Mouse (Mus musculus) gastrocnemius, postnatal 10 days (tissue): Measurements from ENCODE around the gene Nckap5. TPM values are rescaled to one million over a fixed set of nuclear protein-coding genes. Genes with fewer than 3 reads are reported as not detected.

Experiments used
- DNase-seq: peaks from one replicate; pipeline ENCODE4 v3.0.0; 2021; ENCODE audit warnings: mixed read lengths
- total RNA-seq, 2 experiments: library from RNA; stranded (reverse); gene quantifications; 2 replicates each; pipeline ENCODE4 v1.2.3; 2021

The Nckap5 gene
- total RNA-seq, 2 experiments from 2014 or later: 2.5 to 3.9 TPM

DNA sequence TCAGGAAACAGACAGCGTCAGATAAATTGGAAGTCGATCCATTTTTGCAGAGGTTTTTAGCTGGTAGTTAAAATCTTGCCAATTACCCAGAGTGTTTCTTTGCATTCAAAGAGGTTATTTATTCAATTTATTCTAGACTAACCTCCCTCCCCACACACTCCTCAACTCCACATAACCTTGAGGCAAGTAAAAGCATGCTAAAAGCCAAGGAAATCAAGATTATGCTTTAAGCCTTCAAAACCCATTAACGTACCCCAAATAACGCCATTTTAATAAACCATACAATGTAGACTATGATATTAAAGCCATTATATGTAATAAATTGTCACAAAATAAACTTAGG, 129.7 kb downstream of the Nckap5 start:
- DNase-seq: no peak

DNA sequence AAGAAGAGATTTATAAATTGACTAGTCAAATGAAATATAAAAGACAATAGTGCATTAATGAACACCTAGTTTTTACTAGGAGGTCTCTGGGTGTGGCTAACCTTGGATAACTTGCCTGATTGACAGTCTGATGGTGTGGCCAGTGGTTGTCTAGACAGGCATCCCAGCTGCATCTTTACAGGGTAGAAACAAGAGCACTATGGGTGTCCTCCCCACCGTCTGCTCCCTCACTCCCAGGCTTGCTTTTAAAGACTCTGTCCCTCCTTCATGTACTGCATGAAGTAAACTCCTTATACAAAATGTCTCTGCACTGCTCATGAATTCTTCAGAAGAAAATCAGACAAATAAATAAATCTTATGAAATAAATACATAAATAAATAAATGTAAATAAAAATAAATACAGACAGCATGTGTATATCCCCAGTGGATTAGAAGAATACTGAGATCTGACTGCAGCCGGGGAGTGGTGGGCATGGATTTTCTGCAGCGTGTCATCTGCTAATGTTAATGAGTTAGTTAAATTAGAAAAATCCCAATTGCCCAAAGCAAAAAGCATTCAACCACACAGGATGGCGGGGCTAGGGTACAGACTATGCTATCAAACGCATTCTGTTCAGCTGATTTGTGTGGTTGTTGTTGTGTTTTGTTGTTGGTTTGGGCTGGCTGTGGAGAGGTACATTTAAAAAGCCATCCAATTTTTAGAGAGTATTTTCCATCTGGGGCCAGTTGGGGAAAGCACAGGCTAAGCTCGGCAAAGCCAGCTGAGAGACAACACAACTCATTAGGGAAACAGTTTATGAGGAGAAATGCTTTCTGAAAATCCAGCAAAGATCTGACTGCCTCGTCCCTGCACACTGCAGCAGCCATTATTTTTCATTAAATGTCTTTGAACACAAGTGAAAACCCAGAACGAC, 130.3 kb downstream of the Nckap5 start:
- no peak for DNase-seq

DNA sequence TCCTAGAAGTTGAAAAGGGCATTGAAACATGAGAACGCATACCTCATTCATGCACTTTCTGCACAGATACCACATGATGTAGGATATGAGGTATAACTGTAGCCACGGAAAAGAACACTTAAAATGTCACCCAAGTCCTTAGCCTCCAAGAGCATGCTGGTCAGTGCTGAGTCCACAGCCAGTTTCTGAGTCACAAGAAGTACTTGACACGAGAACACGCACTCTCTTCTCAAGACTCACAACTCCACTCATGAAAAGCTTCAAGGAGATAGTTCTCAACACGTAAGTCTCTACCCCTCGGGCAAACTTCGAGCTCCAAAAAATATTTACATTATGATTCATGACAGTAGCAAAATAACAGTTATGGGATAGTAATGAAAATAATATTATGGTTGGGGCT, 137.0 kb downstream of the Nckap5 start:
- DNase-seq: no peak

DNA sequence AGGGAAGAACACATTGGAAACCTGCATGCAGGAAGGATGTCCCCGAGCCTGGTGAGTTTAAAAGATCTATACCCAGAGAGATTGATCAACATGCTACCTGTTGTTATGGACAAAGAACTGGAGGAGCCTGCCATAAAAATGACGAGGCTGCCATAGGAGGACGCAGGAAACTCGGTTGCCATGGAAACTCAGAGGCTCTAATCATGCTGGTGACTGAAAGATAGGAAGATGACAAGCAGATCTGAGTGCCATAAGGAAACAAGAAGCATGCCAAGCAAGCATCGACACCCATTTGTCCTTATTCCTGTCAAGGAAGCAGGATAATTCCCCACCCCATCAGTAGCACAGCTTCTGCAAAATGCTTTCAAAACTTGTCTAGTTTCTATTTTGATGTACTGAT, 142.0 kb downstream of the Nckap5 start:
- DNase-seq: no peak

DNA sequence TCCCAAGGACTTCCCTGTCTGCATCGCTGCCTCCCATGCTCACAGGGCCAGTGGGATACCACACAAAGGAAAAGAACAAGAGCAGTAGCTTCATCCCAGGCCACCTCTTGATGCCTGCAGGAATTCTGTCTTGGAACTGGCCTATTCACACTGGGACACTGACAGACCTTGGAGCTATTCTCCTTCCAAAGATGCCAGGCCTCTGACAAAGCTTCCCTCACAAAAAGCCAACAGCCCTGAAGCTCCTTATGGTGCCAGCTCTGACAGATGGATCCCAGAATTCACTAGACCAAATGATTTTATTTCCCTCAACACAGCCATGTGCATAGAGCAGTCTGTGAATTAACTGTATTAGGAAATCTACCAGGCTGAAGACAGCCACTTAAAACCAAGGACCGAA, 143.9 kb downstream of the Nckap5 start:
- DNase-seq: no peak

DNA sequence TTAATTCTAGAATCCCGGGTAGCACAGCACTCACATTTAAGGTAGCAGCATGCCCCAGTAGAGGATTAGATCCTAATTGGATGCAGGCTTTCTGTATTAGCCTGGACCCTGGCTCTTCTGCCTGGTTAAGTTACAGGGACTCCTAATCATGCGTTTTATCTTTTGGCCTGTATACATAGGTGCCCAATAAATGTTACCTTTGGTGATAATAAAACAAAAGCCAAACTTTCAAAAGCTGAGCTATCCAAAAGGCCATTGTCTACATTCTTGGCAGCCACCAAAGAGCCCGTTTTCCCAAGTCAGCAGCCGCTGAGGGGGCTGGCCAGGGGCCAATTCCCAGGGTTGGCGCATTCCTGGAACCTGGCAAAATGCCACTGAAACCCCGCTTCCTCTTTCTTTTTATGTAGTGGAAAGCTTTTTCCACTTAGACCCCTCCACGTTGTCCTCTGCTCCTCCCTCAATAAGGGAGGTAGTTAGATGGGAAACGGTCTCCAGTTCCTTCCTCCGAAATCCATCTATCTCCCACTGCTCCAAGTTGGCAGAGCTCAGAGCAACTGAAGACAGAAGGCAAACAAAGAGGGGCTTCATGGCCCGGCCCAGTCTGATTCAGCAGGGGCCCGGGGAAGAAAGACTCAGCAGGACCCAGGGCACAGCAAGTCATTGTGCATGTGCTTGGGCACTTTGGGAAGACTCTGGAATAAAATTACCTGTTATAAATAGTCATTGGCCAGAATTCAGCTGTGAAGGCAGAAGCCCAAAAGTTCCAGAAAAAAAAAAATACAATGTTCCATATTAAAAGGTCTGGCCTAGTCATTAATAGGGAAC, 146.8 kb downstream of the Nckap5 start:
- DNase-seq: peak; percentile 64

DNA sequence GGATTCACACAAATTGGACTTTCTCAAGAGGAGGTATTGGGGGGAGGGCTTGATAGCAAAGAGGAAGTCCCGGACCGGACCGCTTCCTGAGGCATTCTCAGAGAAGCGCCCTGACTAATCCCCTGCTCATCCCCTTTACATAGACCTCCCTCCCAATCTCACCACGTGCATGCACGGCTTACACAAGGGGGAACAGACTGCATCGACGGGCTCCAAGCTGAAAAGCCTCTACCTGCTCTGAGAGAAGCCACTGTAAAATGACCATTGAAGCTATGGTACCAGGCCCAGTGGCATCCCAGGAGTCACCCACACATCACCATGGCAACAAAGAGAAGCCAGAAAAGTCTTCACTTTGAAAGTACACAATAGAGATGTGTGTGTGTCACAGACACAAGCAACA, 148.8 kb downstream of the Nckap5 start:
- DNase-seq: no peak

DNA sequence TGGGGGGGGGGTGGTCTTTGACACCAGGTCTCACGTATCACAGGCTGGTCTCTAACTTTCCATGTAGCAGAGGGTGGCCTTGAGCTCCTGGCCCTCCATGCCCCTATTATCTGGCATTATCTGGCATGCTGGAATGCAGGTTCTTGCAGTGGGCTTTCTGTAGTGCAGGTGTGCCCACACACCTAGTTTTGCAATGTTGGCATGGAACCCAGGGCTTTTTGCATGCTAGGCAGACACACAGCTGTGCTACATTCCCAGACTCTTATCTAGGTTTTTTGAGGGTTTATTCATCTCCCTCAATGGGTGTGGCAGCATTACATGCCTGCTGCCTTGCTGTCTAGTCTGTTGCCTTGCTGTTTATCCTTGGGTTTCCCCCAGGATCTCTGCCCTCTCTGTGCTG, 151.3 kb downstream of the Nckap5 start:
- DNase-seq: no peak

DNA sequence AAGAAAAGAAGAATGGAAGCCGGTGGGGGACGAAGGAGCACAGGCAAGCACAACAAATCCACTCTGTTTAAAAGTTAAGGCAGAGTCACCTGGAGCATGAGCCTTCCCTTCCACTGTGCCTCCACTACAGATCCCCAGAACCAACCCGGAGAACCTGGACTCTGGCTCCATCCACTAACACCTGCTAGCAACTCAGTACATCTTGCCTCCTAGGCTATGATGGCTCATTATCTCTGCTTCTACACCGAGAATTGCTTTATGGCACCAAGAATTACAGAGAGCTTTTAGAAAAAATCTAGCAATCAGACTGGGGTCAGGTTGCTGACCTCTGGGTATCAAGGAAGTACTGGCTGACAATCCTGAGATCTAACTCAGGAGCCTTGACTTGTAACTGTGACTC, 153.3 kb downstream of the Nckap5 start:
- DNase-seq: no peak

DNA sequence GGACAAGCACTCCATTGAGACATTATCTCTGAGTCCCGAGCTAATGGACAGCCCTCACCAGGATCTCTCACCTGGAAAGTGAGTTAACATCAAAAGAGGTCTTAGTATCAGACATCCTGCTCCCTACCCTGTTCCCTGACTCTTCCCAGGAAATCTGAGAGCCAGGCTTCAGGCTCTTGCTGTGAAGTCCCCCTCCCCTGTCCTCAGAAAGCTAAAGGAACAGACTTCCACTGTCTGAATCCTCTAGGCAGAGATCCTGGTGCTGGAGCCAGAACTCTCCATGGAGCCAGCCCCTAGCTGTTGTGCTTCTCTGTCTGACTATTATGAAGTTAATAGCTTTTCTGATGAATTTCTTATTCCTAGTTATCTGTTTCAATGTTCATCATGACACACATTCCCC, 153.8 kb downstream of the Nckap5 start:
- no peak for DNase-seq

DNA sequence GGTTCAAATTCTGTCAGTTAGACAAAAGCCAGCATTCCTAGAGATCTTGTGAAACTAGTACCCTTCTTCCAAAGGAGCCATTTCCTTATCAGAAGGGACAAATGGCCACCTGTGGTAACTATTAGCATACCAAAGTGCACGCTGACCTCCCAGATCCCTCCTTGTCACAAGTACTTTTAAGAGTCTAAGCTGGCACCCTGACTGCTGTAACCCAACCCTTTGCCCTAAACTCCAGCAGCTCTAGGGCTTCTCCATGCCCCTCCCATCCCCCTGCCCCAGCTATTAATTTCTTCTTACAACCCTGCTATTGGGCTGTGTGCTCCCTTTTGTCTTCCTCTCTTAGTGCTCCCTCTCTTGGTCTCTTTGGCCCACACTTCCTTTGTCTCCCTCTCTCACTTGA, 155.5 kb downstream of the Nckap5 start:
- DNase-seq: no peak

DNA sequence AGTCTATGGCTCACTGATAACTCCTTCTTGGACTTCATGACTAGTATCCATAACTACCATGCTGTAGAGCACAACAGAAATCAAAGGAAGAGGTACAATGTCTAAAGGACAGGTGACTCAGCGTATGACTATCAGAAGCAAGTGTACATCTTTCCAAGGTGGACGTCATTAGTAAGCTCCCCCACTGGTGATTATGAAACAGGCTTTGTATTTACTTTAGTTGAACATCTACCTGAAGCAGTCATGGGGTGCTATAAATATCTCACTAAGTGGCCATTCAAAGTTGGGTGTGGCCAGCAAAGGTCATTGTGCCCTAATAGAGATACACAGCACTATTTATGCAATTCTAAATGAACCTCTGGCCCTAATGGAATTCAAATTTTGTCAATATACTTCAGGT, 157.4 kb downstream of the Nckap5 start:
- no peak for DNase-seq

DNA sequence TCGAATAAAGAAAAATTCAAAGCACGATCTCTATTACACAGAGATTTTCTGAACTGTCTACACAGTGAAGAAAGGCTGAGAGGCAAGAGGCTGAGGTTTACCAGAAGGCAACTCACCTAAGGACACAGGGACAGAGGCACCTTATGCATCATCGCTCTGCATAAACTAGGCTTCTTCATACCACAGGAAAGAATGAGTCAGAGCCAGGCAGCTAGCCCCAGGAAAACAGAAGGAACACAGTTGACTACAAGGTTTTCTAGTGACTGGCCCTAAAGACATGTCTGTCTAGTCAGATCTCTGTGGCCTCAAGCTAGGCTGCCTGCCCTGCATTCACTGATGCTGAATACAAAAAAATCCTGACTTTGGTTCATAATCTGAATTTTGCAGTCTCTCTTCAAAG, 160.1 kb downstream of the Nckap5 start:
- no peak for DNase-seq

DNA sequence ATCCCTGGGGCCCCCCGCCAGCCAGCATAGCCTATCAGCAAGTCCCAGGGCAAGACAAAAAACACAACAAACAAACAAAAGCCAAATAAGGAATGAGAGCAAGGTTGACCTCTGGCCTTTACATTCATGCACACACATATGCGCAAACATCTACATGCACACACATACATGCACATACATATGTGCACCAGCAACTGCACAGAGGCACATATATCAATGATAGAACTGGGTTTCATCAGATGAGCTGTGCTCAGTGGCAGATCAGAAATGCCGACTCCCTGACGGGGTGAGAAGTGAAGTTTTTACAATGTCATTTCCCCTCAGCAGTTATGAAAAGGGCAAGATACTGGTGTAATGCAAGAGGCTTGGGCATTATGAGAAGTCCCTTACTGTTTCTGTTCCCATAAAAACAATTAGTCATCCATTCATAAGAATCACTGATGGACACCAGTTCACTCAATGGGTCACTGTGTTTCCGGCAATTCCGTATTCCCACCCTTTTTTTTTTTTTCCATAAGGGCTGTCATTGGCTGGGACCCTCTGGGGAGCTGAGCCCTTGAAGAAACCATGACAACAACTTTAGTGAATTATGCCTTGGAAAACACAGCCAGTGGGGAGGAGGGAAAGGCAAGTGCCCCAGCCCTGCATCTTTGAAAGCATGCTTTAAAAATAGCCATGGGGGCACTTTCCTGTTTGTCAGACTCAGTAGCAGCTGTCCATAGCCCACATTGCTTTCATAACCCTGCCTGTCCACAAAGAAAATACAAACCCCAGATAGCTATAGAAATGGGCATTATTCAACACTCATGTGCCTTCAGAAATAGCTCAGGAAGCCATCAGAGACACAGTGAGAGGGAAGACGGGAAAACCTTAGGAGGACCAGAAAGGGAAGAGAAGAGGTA, 170.2 kb downstream of the Nckap5 start:
- DNase-seq: no peak

DNA sequence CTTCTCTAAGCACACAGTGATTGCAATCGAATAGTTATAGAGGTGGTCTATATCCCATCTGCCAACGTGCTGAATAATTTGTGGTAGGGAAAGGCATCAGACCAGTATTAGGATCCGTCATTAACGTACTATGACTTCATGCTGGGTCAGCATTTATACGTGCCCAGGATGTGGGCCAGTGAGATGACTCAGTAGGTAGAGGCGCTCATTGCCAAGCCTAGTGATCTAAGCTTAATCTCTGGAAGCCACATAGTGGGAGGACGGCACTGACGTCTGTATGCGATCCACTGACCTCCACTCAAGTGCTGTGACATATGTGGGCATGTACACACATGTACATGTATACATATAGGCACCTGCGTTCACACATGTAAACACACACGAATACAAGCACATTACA, 171.9 kb downstream of the Nckap5 start:
- no peak for DNase-seq

DNA sequence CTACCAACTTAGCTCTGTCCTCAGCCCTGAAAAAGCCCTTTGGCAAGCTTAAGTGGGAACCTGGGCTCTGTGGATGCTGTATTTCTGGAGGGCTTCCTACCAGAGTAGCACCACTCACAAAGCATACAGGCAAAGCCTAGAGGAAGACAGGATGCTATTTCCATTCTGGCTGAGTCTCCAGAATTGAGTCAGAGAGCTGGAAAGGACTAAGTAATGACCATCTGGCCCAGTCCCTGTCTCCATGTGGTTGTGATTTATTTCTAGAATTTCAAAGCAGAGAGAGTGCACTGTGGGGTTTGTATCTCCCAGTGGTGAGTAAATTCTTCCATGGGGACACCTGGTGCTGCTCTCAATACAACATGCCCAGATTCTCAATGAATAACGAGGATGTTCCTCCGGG, 174.4 kb downstream of the Nckap5 start:
- DNase-seq: no peak

DNA sequence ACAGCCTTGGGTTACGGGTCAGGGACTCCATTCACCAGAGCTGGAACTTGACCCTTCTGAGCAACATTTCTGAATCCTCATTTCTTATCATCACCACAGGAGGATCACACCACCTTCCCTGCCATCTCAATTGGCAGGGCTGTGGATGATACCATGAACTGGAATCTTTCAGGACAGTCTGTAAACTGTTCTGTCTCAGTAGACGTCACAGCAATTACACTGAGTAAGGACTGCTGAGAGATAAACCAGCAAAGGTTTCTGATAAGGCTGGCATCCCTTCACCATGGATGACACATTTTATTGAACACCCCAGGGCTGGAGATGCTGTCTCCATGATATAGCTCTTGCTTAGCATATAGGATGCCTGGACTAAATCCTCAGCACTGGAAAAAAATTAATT, 178.5 kb downstream of the Nckap5 start:
- no peak for DNase-seq

DNA sequence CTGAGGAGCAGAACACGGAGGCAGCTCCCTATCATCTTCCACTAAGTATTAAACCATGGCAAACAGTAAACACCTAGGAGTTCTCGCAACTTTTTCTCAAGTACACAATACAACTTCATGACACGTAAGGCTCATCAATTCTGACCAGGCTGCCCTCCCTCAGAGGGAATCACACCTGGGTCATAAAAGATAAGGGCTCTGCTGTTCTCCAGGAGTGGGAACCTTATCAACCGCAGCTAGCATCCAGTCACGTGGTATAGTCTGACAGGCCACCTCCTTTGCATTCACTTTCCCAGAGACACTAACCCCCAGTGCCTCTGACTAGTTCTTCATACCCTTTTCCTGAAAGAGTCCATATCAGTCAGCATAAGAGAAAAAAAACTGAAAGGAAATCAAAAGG, 179.8 kb downstream of the Nckap5 start:
- DNase-seq: no peak

DNA sequence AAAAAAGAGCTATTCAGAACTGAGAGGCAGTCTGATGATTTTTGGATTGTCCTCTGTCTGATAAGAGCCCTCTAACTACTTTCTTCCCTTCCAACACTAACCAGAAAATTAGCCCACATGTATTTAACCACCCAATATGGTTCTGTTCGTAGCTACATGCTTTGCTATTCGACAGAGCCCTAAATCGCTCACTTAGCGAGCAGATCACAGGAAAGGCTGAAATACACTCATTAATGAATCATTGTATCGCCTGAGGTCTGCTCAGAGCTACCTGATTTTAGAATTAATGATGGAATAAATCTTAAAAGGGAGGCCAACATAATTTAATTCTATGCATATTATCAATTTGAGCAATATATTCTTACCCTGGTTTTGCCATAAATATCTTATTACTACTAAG, 187.8 kb downstream of the Nckap5 start:
- no peak for DNase-seq

DNA sequence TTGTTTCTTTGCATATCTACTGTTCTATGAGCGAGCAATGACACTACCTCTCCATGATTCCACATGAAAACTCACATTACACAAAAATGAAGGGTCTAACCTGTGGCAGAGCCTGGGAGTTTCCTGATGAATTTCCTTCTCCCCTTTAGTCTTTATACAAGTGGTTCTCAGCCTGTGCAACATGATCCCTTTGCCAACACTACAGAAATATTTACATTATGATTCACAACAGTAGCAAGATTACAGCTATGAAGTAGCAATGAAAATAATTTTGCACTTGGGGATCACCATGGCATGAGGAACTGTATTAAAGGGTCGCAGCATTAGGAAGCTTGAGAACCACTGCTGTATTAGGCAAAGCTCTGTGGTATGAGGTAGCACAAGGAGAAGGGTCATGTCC, 191.1 kb downstream of the Nckap5 start:
- DNase-seq: no peak

DNA sequence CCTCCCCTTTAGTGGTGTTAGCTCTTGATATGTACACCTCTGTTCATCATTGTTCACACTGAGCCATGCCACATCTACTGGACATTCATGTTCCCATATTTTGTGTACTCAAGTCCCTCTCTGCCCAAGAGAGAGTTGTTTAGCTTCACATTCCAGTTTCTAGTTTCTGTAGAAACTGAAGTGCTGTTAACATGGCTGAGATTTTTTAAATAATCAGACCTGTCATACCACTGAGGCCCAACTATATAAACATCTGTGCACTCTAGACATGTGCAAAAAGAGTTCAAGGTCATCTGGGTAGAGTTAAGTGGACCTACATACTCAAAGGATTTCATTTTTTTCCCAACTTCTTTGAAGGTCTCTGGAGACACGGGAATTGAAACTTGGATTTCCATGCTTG, 193.1 kb downstream of the Nckap5 start:
- no peak for DNase-seq

DNA sequence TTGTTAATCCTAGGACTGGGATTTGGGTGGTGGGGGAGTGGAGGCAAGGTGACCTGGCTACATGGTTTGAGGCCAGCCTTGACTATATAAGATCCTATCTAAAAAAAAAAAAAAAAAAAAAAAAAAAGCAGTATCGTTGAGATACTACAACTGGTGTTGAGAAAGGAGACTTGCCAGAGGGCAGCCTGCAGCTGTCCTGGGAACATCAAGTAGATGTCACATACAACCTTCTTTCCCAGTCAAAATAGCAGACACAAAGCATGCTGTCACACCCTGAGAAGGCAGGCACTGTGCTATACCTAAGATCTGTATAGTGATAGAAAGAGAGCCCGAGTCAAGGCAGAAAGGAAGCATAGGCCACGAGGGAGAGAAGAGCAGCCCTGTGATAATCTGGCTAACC, 204.4 kb downstream of the Nckap5 start:
- no peak for DNase-seq

DNA sequence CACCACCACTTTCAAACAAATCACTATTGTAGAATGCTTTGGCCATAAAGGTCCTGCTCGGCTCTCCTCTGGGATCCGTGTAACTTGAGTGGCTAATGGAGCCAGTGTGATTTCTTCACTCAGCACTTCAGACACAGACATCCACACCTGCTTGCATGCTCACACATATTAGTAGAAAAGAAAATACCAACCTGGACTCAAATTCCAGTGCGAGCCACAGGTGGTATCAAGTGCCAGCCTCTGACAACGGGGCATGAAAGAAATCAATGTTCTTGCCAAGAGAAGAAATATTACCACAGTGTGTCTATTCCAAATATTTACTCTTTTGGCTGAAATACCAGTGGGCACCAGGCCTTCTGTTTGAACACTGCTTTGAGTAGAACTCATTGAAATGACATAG, 208.6 kb downstream of the Nckap5 start:
- DNase-seq: no peak
